In genomic region chr11:84916053-84916702, GRCm38 (mm10) we compare ENCODE assay signal across 7 mouse cellular contexts. TPM values are rescaled to one million over a fixed set of nuclear protein-coding genes. Genes with fewer than 3 reads are reported as not detected.
DNase-seq lines count a peak whose midpoint lies in the region; ATAC-seq and TF ChIP-seq lines count a peak whose summit lies in the region.

Znhit3 (minus strand) TSS chr11:84916366.

- H3K4me1 ChIP-seq in intestine, postnatal 0 days (replicated peaks; ENCODE audit: control insufficient read depth, insufficient read depth, low read length), result peaks cover 3% of the 10 kb centered on the region; the same call in 1 of the 2 replicates
- H3K4me1 ChIP-seq in midbrain, embryonic 12.5 days, result peaks cover 26% of the 10 kb centered on the region
- H3K4me1 ChIP-seq in small intestine, adult 2 months (ENCODE audit: control insufficient read depth, insufficient read depth, insufficient read length, low read length), result peaks cover 4% of the 10 kb centered on the region; the same call in 1 of the 2 replicates

- H3K36me3 ChIP-seq in intestine, postnatal 0 days (ENCODE audit: control insufficient read depth, insufficient read depth), result peaks cover 26% of the 10 kb centered on the region; the same call in 1 of the 2 replicates
- peaks cover 31% of the 10 kb centered on the region for H3K36me3 ChIP-seq in midbrain, embryonic 12.5 days
- H3K36me3 ChIP-seq in small intestine, adult 2 months (ENCODE audit: control insufficient read depth, insufficient read depth, low read length), result peaks cover 7% of the 10 kb centered on the region

- H3K4me2 ChIP-seq in intestine, postnatal 0 days (replicated peaks; ENCODE audit: low read depth), result peak within 1 kb of the TSS; percentile 79
- peak within 1 kb of the TSS; percentile 90 for H3K4me2 ChIP-seq in midbrain, embryonic 12.5 days (replicated peaks)

- no peaks in the 10 kb centered on the region for H3K27me3 ChIP-seq in intestine, postnatal 0 days (replicated peaks; ENCODE audit: control insufficient read depth, insufficient read depth, low read length)
- H3K27me3 ChIP-seq in midbrain, embryonic 12.5 days, result no peaks in the 10 kb centered on the region
- H3K27me3 ChIP-seq in small intestine, adult 2 months (ENCODE audit: control insufficient read depth, insufficient read depth, low read length), result no peaks in the 10 kb centered on the region

- H3K9ac ChIP-seq in intestine, postnatal 0 days (ENCODE audit: low read depth, low read length), result peak within 1 kb of the TSS; percentile 80
- peak within 1 kb of the TSS; percentile 86 for H3K9ac ChIP-seq in midbrain, embryonic 12.5 days (replicated peaks)

- intact Hi-C loops in left cerebral cortex, postnatal 4 days (cut with DNase I), result loop anchor here (5.0 kb wide), 2 partner anchors 61 to 266 kb away; no protein-coding TSS in a partner anchor

- no peaks in the 10 kb centered on the region for H3K9me3 ChIP-seq in intestine, postnatal 0 days (ENCODE audit: control insufficient read depth)
- H3K9me3 ChIP-seq in midbrain, embryonic 12.5 days, result no peaks in the 10 kb centered on the region

- peak; percentile 87 for ATAC-seq in intestine, postnatal 0 days
- peak; percentile 75; the same call in 1 of the 2 replicates for ATAC-seq in midbrain, embryonic 12.5 days (ENCODE audit: low FRiP score, low read depth)

- 4% methylated on average over 34 of the region's 34 CpGs for WGBS in intestine, postnatal 0 days
- 4% methylated on average over 34 of the region's 34 CpGs for WGBS in midbrain, embryonic 12.5 days
- 3% methylated on average over 34 of the region's 34 CpGs for WGBS in small intestine, adult 2 months

- no peak within 1 kb of the TSS for H3K27ac ChIP-seq in intestine, postnatal 0 days (ENCODE audit: low read depth, low read length)
- H3K27ac ChIP-seq in midbrain, embryonic 12.5 days (replicated peaks), result no peak within 1 kb of the TSS
- H3K27ac ChIP-seq in small intestine, adult 2 months (ENCODE audit: insufficient read depth, low read depth, low read length), result no peak within 1 kb of the TSS

- TF ChIP-seq CTCF in intestine, postnatal 0 days (IDR thresholded peaks at IDR 0.05; ENCODE audit: low read depth), result peak; percentile 7; the same call in 1 of the 2 replicates
- no peak for TF ChIP-seq CTCF in small intestine, adult 2 months (IDR thresholded peaks at IDR 0.05; ENCODE audit: extremely low read depth, insufficient read length, insufficient replicate concordance, low read depth, low read length)

- peak within 1 kb of the TSS; percentile 89 for H3K4me3 ChIP-seq in intestine, postnatal 0 days (ENCODE audit: low read depth, low read length)
- H3K4me3 ChIP-seq in midbrain, embryonic 12.5 days, result peak within 1 kb of the TSS; percentile 97
- peak within 1 kb of the TSS; percentile 96 for H3K4me3 ChIP-seq in small intestine, adult 2 months (ENCODE audit: low read depth, low read length)

- DNase-seq in adrenal gland, adult 8-10 months, result peak; percentile 75
- peak; percentile 81 for DNase-seq in embryo, embryonic 9.5 days (ENCODE audit: extremely low spot score)
- DNase-seq in gonadal fat pad, adult 2 months (ENCODE audit: low read depth), result no peak
- DNase-seq in left cerebral cortex, postnatal 4 days, result peak; percentile 78

- no peak for TF ChIP-seq POLR2A in small intestine, adult 2 months (IDR thresholded peaks at IDR 0.05; ENCODE audit: low read depth, low read length)

RNA-seq across cellular contexts. Expression of gene Znhit3, which starts in this region (rescaled TPM):
- 10 to 100 TPM in 3 of 4 experiments, 1 to 10 TPM in 1; 9.0 to 17.7 (median 15.3) TPM for total RNA-seq in adrenal gland, adult 8-10 months (2022)
- polyA plus RNA-seq in gonadal fat pad, adult 2 months (2012; rRNA removed), result 11.5 and 17.7 TPM in 2 replicates
- 22.6 and 23.5 TPM in 2 replicates for polyA plus RNA-seq in intestine, postnatal 0 days (2015; fragmentation: Nextera tagmentation; extraction: Ambion mirVana)
- total RNA-seq in left cerebral cortex, postnatal 4 days (2021), result 10 to 100 TPM; 24.8 to 30.7 TPM
- 58.1 and 62.4 TPM in 2 replicates for polyA plus RNA-seq in midbrain, embryonic 12.5 days (2016; fragmentation: Nextera tagmentation; extraction: Ambion mirVana)
- 3.3 and 4.3 TPM in 2 replicates for polyA plus RNA-seq in small intestine, adult 2 months (2012; rRNA removed)
